Mouse (Mus musculus) adrenal gland, postnatal 36 days (tissue): ENCODE measurements around the gene Sema6d. TPM values are rescaled to one million over a fixed set of nuclear protein-coding genes. Genes with fewer than 3 reads are reported as not detected.
A peak's percentile ranks its signal among the peaks of the same experiment; 100 is the strongest.

Experiments
- DNase-seq, 2 experiments: peaks; one replicate each; pipeline ENCODE4 v3.0.0; 2021; ENCODE audit warnings: mixed read lengths in 1 of 2
- long read RNA-seq, 2 experiments: library from polyadenylated mRNA; stranded (forward); transcript quantifications; one replicate each; pipeline ENCODE4 v2.0.0; 2021; ENCODE audit warnings: borderline sequencing depth in 2 of 2
- total RNA-seq, 2 experiments: library from RNA; stranded (reverse); gene quantifications; 2 replicates each; pipeline ENCODE4 v1.2.3; 2021

Sema6d gene
- 10 to 100 TPM in 1 of 2 experiments, 1 to 10 TPM in 1; 7.7 to 11.3 TPM for total RNA-seq
- long read RNA-seq, experiment 1: 0 reads
- long read RNA-seq, experiment 2: 0 reads

DNA sequence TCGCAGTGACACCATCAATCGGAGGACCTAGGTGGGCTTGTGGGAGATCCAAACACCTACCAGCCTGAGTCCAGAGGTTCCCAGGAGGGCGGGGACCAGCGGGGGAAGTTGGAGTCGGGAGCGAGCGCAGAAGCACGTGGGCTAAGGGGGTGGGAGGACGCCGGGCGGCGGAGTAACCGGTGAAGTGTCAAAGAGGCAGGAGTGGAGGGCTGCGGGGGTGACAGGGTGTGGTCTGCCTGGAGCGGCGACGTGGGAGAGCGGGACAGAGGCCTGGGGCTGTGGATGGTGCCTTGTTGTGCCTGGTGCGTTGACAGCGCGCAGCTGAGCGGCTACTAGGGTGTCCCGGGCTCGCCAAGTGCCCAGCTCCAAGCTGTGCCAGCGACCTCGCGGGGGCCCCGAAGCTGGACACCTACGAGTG, at the start of gene Sema6d:
Gene Sema6d (plus strand): TSS at position 157 of the 418 bp plus-strand sequence.
- no peak for DNase-seq

DNA sequence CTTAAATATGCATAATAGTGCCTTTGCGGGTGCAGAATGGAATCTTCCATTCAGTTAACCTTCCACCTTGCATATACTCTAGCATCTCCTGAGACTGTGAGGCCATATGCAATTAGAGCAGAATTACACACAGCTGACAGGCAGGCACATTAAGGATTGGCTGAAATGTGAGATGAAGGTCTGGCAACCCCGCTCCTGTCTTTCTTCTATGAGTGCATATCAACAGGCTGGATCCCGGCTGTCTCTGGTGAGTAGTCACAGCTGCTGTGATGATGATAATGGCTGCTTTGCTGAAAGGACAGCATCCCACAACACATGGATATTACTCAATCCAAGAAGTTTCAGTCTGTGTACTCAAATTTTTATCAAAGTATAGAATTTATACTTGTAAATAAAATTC, 29.9 kb upstream of the Sema6d start:
- no peak for DNase-seq

DNA sequence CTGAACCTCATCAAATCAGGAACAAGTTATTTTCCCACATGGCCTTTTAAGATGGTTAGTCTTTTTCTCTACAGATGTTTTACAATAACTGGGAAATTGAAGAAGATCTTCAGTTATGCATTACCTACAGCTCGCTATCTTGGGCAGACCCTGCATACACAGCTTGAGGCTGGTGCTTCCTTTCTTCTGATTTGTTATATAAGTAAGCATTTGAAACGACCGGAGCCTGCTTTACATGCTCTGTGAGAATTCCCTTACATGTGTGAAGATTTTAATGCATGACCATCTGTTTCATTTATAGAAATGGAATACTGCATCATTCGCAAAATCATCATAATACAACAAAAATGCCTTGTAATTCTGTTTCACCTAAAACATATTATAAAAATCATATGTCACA, 21.4 kb upstream of the Sema6d start:
- DNase-seq: no peak

DNA sequence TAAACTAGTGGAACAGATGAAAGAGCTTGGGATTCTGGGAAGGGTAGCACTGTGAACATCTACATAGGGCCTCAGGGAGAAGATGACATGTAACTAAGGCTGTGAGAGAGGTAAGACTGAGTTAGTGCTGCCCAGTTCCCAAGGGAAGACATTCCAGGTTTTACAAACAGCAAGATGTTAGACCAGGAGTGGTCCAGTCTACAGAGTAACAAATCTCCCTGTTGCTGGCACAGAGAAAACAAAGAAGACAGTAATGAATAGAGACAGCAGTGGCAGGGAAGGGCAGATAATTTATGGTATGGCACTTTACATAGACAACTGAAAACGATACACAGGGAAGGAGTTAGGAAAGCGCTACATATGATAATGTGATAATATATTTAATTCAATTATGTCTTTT, 19.1 kb upstream of the Sema6d start:
- no peak for DNase-seq

DNA sequence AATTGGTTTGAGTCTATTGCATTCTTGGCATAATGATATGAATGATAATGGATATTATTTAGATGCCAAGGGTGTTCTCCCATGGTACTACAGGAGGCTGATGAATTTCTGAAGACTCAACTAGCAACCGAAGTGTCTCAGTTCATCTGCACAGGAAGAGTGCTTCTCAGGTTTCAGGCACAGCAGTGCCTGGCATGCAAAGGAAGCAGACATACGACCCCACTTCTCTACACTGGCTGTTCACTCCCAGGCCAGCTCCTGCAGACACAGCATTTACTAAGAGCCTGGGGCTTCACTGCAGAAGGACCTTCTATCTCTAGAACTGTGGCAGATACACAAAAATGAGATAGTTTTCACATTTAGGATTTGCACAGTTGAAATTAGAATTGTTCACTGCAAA, 18.4 kb upstream of the Sema6d start:
- DNase-seq: no peak

DNA sequence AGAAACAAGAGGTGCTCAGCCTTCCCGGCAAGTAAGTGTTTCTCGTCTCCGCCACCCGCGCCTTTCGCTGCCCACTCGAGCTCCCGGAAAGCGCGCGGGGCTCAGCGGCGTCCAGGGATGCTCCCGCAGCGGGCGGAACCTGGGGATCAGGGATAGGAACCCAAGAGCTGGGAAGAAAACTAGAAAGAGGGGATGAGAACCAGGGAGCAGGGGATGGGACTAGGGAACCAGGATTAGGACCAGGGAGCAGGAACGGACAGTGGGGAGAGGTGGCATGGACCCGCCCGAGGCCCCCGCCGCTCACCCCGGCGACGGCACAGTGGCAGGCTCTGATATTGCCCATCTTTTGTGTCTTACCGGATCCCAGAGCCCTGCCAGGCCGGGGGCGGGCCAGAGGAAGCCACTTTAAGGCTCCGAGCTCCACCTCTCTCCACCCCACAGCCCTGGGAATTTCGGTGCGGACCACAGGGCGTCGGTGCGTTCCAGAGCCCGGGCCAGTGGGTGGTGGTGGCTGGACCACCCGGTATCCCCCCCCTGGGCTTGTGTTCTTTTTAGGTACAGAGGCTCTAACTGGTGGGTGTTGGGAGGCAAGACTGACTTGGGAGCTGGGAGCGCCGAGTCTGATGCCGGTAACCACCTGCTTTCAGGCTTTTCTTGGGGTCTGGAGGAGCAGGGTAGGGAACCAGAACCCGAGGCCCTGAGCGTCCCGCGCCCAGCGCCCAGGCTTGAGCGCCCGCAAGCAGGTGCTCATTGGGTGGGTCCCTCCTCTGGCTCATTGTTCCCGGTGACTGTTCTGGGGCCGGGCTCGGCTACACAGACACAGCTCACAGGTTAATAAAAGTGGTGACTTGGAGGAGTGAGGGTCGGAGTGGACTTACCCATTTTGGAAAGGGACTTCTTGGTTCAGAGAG, 717 bp downstream of the Sema6d start:
- no peak for DNase-seq

DNA sequence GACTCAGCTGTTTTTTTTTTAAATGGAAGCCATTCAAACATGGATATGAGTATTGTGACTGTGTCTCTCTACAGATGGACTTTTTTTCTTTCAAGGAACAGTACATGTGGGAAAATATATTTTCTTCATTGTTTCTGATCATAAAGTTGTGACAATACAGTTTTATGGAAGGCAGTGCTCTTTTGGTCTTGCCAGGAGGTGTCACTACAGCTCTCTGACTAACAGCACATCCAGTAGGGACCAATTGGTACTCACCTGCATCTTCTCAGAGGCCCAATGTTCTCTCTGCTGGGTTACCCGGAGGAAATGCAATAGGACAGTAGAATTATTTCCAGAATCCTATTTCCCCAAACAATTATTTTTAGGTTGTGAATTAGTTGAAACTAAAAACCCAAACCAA, 9.9 kb downstream of the Sema6d start:
- DNase-seq: no peak

DNA sequence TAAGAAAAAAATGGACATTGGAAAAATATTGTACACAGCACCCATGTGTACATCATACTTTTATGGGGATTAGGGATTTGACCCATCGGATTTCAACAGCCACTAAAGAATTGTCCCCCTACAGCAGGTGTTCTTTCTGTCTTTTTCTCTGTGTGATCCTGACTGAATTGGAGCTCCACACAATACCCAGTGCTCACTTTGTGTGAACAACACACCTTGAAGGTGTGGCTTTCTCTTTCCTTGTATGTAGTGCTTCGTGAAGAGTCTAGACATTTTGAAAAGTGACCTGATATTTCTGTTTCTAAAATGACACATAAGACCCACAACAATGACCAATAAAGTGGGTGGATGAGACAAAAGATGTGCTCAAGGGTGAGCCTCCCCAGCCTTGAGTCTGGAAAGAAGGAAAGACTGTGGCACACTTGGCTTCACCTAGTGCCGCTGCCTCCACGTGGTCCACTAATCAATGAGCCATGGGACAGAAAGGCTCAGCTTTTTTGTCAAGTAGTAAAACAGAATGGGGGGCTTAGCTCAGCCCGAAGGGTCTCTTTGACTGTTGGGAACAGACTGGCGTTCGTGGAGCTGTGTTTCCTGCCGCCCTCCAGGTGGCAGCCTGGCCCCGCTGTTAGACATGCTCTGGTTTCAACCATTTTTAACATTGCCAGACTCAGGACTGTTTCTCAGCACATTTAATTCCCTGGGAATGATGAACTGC, 10.9 kb downstream of the Sema6d start:
- peak; percentile 55 to 71 for DNase-seq

DNA sequence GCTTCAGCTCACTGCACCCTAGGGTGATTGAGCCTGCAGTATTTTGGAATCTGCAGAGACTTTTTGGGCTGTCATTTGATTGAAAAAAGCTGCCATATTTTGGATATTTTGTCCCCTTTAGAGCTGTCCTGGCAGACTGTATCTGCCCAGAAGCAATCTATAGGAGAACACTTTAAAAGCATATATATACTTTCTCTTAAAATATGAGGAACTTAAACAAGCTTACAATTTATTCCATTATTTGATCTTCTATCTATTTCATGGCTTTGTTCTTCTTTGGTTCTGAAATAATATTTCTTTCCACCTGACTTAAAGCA, 11.4 kb downstream of the Sema6d start:
- DNase-seq: no peak

DNA sequence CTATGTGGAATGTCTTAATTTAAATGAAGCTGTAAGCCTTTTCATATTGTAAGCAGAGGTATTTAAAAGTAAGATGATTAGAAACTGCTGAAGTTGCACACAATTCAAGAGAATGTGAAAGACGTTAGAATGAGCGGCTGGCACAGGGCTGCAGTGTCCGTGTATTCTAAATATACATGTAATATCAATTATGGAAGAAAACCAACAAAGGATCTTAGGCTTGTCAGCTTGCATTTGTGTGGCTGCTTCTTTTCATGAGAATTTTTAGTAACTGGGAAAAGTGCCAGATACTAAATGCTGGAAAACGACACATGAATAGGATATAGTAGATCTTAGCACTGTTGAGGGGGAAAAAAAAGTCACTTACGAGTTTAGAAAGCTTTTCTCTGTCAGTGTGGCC, 11.8 kb downstream of the Sema6d start:
- DNase-seq: no peak

DNA sequence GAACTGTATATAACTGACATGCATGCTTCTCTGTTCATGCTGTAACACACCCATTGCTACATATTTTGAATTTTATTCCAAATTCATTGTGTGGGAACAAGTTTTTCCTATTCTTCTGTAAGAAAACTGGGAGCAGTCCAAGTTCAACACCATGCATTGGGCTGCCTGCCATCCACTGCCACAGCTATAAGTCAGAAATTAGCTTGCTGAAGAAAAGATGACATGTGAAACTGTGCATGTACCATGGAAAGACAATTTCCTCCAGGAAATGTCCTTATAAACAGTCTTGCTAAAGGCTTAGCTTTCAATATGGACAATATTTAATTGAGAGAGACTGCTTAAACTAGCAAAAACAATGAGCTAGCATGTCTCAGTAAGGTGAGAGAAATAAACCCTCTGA, 13.5 kb downstream of the Sema6d start:
- no peak for DNase-seq

DNA sequence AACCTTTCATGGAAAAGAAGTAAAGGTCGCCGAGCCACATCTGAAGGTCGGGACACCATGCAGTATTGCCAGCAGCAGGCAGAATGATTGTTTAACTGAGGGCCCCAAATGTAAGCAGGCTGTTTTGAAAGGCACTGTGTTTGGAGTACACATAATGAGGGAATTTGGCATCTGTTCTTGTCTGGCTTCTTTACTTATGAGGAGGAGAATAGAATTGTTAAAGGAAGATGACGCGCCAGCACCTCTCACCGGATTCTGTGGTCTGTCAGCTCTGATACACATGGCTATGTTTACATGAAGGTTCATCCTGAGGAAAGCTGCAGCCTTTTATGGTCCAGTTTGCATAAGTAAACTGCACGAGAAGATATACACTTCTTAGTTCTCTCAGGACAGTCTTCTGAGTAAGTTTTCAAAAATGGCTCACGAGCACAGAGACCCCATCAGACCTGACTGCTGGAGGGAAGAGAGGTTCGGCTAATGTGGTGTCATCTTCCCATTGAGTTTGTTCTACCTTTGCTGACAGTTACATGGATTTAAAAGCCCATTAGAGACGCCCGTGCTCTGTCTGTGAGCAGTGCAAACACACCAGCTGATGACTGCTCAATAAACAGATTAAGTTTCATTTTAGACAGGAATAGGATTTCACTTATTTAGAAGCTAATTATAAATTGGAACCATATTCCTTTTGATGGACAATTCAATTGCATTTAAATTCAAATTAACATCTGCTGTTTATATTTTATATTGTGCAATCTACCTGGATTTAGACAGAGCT, 28.9 kb downstream of the Sema6d start:
- DNase-seq: no peak

DNA sequence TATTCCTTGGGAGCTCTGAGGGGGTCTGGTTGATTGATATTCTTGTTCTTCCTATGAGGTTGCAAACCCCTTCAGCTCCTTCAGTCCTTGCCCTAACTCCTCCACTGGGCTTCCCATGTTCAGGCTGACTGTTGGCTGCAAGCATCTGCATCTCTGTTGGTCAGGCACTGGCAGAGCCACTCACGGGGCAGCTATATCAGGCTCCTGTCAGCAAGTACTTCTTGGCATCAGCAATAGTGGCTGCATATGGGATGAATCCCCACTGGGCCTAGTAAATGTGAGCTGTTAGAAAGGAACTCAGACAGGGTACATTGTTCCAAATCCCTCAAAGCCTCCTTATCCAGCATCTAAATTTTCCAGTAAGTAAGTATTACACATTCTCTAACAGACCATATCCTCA, 30.6 kb downstream of the Sema6d start:
- no peak for DNase-seq

DNA sequence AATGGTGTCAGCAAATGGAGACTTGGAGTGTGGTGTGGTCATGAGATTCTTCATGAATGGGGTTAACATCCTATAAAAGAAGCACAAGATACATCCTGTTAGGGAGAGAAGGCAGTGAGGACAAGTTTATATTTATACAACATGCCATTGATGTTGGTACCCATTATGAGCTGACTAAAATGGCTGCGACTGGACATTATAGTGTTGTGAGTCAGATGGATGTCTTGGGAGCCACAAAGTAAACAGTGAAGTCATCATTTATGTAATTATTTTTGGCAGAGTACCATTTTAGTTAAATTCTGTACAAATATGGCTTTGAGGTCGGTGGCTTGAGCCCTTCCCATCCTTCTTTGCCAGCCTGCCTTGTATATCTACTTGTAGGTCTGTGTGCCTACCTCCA, 31.8 kb downstream of the Sema6d start:
- DNase-seq: no peak

DNA sequence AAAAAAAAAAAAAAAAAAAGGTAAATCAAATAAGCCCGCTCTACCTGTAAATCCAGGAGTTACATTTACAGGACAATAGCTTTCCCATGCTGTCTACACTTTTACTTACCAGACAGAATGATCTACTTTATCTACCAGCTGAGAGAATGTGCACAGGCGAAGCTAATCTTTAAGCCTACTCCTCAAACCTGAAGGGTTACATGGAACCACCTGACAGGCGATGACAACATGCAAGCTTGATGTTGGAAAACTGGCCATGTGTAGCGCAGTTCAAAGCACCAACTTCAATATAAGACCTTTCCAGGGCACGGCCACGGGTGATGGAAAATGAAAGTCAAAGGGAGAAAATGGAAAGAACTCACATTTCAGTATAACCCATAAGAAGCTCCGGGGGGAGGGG, 35.7 kb downstream of the Sema6d start:
- no peak for DNase-seq

DNA sequence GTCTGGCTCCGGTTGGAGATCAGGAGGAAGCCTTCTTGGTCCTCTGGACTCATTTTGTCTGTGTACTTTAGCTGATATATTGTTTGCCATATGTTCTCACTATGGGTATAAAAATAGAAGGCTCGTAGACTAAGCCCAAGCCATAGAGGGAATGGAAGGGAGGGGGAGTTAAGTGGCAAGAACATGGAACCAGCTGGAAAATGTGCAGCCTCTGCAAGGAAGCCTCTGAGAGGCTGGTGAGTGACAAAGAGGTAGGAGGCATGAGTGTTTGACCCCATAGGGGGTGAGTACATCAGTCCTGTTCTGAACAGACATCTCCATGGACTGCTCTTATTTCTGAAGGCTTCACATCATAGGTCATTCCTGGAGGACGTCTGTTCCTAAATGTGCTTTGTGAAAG, 37.1 kb downstream of the Sema6d start:
- no peak for DNase-seq

DNA sequence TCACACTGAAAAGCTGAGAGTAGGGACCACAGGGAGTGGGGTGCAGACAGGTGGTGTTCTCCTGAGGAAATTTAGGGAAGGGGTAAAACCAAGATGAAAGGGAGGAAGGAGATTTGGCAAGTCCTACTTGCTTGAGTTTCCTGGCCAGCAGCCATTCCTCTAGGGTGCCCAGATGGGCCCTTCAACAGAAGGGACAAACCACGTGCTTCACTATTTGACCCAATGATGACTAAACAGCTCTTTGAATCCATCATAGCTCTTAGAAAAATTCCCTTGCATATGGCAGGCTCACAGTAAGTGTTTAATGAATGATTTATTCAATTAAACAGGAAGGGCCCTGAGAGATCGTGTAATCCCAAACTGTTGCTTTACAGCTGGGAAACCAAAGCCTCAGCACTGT, 41.1 kb downstream of the Sema6d start:
- DNase-seq: no peak

DNA sequence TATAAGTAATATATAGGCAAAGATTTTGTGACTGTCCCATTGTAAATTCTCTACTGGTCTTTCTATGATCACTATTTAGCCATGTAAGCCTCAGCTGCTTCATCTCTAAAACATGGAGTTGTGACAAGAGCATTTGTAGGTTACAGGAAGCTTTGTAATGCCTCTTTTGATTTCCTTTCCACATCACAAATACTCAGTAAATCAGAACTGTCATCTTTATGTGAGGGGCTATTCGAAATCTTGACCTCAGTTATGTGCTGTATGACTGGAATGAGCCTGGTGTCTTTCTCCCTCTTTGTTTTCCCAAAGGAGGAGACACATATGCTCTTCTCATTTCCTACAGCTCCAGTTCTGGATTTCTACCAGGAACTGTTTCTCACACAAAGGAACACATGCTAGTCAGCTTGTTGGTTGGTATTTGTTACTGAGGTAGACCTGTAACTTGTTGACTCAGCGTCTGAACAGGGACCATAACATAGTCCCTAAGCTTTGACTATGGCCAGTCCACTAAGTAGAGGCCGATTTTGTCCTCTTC, 51.8 kb downstream of the Sema6d start:
- DNase-seq: no peak

DNA sequence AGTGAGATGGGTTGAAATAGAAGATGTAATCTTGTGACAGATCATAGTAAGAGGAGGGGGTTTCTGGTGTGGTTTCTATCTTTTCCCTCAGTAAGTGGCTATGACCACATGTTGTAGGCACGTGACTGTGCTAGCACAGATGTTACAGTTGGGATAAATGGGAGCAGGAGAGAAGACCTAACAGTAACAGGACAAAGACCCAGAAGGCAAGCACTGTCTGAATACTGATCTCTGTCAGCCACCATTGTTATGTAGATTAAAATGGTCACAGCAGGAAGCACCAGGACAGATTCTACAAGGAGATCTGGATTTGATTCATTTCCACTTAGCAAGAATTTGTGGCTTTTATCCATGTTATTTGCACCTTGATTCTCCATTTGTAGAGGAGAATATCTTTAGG, 55.8 kb downstream of the Sema6d start:
- DNase-seq: no peak

DNA sequence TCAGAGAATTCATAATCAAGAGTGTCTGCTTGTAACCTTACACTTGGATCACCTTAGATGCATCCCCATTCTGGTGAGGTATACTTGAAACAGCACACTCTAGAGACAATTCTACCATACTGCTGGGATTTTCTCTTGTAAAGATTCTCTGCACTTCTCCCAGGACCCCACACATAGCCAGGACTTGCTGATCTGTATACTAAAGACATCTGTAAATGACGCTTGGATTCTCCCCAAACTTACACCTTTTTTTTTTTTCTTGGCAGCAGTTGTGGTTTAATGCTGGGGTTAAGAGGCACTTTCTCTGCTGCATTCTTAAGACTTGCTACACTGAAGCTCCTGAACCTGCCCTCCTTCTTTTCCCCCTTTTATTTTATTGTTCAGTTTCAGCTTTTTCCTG, 68.4 kb downstream of the Sema6d start:
- DNase-seq: no peak

DNA sequence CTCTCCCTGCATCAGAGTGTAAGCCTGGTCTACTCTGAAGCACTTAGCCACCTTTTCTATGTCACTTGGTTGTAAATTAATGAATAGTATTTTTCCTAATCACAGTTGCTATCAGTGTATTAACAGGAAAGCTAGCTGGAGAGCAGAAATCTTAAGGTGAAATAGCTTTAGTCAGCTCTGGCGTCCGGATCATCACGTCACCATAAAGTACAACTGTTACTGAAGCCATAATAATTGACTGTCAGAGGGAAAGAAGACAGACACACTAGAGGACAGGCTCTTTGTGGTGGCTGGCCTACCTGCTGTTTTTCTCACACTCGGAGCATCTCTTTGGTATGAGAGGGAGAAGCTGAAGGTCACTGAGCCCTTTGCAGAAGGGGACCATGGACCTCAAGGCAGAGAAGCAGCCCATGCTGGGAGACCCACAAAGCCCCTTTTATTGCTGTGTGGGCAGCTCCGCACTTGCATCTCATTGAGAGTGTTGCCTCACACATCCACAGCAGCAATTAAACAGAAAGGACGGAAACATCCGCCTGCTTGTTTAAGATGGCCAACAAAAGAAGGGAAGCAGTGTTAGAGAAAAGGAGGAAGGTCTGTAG, 72.3 kb downstream of the Sema6d start:
- no peak for DNase-seq

DNA sequence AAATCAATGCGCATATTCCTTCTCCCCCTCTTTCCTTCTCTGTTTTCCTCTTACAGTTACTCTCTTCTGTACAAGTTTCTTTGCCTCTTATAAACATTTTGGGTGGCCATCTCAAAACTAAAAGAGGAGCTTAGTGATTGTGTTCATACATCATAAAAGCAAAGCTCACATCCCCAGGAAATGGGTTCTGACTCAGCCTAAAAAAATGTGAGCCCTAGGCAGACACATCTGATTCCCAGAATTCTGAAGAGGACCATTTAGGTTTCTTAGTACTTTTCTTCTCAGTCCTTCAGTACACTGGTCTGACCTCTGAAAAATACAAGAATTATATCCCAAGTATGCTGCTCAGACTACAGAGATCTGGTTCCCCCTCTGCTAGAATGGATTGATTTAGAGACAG, 78.6 kb downstream of the Sema6d start:
- no peak for DNase-seq
